Mouse (Mus musculus) C2C12 (cell line): ENCODE measurements around the gene Mark2.

Experiments used
- CEBPB ChIP-seq: IDR thresholded peaks from one replicate; pipeline ENCODE4 v1.6.1; 2011; ENCODE audit warnings: low read depth, mild to moderate bottlenecking, control low read depth, moderate library complexity
- CTCF ChIP-seq: IDR thresholded peaks from one replicate; pipeline ENCODE4 v1.5.1; 2011; ENCODE audit not compliant: control insufficient read depth, insufficient read depth, insufficient read length
- MAX ChIP-seq: IDR thresholded peaks from one replicate; pipeline ENCODE4 v1.6.1; 2011; ENCODE audit warnings: mild to moderate bottlenecking, control low read depth
- MYOD1 ChIP-seq: IDR thresholded peaks from one replicate; pipeline ENCODE4 v1.6.1; 2011; ENCODE audit warnings: low read depth; ENCODE audit not compliant: control insufficient read depth, insufficient read length
- MYOG ChIP-seq: IDR thresholded peaks from one replicate; pipeline ENCODE4 v1.6.1; 2011; ENCODE audit not compliant: control insufficient read depth, insufficient read length; ENCODE audit errors: extremely low read depth
- USF1 ChIP-seq: IDR thresholded peaks from one replicate; pipeline ENCODE4 v1.6.1; 2011; ENCODE audit warnings: low read depth, mild to moderate bottlenecking, control low read depth, moderate library complexity

DNA sequence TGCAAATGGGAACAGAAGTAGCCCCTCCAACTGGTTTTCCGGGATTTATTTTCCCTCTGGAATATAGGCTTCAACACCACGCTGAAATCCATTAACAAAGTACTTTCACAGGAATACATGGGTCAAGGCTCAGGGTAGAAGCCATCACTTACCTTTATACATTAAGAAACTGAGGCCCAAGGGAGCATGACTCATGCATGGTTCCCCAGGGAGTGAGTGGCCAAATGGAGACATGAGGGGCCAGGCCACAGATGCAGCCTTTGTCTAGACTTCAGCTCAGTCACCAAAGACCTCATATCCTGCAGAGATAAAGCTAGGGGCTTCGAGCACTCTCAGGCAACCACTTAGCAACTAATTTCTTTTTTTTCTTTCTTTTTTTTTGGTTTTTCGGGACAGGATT, 104.9 kb downstream of the Mark2 start:
- no peak for TF ChIP-seq CTCF
- no peak for TF ChIP-seq MYOD1
- TF ChIP-seq USF1: no peak
- no peak for TF ChIP-seq CEBPB
- TF ChIP-seq MYOG: no peak
- TF ChIP-seq MAX: no peak
